Mouse (Mus musculus) brain, embryonic 14.5 days (tissue): ENCODE measurements around the gene Higd1c.

Experiments
- CTCF ChIP-seq: fragments of 200-500 bp; IDR thresholded peaks from 2 replicates; pipeline ENCODE4 v1.5.1; 2012; ENCODE audit warnings: inconsistent platforms, mild to moderate bottlenecking, moderate library complexity, borderline replicate concordance; ENCODE audit not compliant: insufficient read depth, insufficient read length; ENCODE audit errors: extremely low read depth
- POLR2A ChIP-seq: fragments of 200-500 bp; IDR thresholded peaks from 2 replicates; pipeline ENCODE4 v1.6.1; 2012; ENCODE audit warnings: mild to moderate bottlenecking, inconsistent platforms, borderline replicate concordance; ENCODE audit not compliant: poor library complexity, insufficient read depth, insufficient read length, severe bottlenecking; ENCODE audit errors: extremely low read depth

- TF ChIP-seq POLR2A: no peak
- TF ChIP-seq CTCF: no peak
Measured at GRCm38 (mm10) chr15:100364242-100364641, at the start of gene Higd1c.
